Mouse (Mus musculus) cerebellum, postnatal 25 days (tissue): ENCODE data around the gene Ctdsp1.

Source experiments
- DNase-seq, 2 experiments: peaks; one replicate each; pipeline ENCODE4 v3.0.0; 2021; ENCODE audit warnings: mixed read lengths in 2 of 2

Ctdsp1 gene

DNA sequence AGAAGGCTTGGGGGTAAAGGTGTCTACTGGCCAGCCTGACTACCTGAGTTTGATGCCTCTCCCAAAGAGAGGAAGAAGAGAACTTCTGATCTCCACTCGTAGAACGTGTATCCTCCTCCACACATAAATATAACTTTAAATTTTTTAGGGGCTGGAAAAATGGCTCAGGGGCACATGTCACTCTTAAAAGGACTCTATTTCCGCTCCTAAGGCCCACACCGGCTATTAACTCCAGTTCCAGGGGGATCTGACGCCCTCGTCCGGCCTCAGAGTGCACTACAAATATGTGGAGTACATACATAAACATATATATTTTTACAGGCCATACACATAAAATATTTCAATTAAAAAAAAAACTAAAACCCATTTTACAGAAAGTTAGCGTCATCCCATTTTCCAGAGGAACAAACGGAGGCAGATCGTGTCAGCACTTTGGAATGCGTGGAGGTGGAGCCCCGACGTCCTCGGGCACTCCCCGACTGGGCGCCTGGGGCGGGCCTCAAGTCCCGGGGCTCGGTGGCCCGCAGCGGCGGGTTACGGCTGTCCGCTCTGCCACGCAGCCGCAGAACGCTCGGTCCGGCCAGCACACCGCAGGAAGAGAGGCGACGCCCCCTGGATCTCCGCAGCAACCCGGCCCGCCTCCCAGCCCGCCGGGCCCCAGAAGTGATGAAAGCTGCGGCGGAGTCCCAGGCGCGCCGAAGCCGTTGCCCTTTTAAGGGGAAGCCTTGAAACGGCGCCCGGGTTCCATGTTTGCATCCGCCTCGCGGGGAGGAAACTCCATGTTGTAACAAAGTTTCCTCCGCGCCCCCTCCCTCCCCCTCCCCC is at the start of gene Ctdsp1:
Ctdsp1 (plus strand) TSS at position 586 of the 825 bp plus-strand sequence.
- DNase-seq, result peak; percentile 97 to 98

DNA sequence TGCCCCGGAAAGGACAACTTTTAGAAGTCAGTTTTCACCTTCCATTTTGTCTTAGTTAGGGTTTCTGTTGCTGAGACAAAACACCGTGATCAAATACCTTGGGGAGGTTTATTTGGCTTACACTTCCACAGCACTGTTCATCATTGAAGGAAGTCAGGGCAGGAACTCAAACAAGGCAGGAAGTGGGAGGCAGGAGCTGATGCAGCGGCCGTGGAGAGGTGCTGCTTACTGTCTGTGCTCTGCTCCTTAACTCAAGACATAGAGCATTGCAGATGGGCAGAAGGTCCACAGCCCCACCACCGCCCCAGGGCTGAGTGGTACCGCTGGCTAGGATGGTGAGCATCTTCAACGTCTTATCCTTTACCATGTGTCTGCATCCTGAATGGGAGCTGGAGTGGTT is 49.4 kb upstream of the Ctdsp1 start:
- no peak for DNase-seq

GRCm38 (mm10) chr1:74342308-74342707 is 49.0 kb upstream of the Ctdsp1 start:
- no peak for DNase-seq

- no peak for DNase-seq
Observed at GRCm38 (mm10) chr1:74343161-74343560, 48.1 kb upstream of the Ctdsp1 start.

DNA sequence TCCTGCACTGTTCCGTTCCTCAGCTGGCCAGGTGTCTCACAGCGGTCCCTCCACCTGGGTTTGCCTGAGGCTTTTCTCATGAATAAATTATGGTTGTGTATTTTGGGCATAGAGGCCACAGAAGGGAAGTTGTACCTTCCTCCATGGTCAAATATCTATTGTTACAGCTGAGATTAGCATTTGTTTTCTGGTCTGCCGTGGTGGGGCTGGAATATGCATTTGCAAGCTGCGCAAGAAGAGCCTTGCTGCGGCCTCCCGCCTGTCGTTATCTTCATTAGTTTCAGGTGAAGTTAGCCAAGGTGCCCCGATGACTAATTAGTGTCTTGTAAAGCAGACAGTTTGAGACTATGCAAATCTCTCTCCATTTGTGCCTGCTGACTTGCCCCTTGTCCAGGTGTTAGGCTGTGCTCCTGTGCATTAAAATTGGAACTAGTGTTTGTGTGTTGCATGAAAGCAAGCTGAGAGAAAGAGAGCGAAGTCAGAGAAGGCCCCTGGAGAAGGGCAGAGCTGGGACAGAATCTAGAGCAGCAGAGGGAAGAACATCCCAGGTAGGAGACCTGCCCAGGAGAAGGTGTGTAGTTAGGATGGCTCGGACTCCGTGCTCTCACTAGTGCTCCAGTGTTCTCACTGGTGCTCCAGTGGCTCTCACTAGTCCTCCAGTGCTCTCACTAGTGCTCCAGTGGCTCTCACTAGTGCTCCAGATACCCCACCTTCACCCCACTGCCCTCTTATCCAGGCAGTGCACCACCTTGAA is 47.0 kb upstream of the Ctdsp1 start:
- DNase-seq, result no peak

DNA sequence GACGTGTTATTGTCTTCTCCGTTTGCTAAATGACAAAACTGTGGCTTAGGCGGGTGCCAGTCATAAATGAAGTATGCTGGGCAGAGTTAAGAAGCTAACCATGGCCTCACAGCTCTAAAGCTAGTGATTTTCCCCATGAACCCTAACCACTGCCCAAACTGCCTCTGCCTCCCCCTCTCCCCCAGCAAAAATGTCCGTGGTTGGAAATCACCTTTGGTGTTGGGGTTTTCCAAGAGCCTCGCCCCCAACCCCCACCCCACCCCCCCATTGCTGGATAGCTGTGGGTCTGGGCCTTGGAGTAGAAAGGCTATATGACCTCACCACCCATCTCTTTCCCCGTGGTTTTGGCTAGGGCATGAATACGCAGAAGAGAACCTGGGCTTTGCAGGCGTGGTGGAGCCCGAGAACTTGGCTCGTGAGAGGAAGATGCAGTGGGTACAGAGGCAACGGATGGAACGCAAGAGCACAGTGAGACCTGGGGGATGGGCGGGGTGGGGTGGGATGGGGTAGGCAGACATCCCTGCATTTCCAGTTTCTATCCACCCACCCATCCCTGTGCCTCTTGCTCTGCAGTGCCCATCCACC is 40.0 kb upstream of the Ctdsp1 start:
- no peak for DNase-seq

- no peak for DNase-seq
Observed at GRCm38 (mm10) chr1:74352532-74353096, 38.7 kb upstream of the Ctdsp1 start.

GRCm38 (mm10) chr1:74353453-74354229 is 37.7 kb upstream of the Ctdsp1 start:
- no peak for DNase-seq

DNA sequence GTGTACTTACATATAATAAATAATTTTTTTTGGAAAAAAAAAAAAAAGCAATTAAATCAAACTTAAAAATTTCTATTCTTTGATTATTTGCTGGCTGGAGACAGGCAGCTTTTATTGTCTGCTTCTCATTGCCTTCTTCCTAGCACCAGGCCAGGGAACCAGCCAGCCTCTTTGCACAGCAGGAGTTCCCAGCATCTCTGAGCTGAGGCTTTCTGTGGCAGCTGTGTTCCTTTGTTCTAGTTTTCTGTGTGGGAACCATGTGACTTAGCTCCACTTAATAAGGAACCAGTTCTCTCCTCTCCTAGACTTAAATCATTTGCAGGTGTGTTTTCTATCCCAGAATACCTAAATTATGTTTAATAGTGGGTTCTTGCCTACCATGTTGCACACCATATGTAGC is 33.8 kb upstream of the Ctdsp1 start:
- no peak for DNase-seq

DNA sequence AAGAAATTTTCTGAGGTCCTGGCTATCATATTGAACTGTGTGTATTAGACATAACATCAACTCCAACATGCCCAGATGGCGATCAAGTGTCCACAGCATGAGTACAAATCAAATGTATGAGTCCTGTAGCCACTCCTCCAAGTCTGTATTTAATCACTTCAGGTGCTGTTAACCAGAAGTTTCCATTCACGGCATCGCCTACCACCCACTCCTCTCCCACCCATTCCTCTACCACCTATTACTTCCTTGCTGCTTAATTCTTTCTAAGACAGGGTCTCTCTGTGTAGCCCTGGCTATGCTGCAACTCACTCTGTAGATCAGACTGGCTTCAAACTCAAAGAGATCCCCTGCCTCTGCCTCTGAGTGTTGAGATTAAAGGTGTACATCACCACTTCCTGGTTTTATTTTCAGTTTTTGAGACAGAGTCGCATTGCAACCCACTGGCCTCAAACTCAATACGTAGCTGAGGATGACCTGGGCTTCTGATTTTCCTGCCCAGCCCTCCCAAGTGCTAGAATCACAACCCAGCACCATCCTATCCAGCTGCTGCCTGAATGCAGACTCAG is 31.3 kb upstream of the Ctdsp1 start:
- no peak for DNase-seq

- peak; percentile 69 to 83 for DNase-seq
Observed at GRCm38 (mm10) chr1:74361812-74362211, 29.5 kb upstream of the Ctdsp1 start, which contains the start of gene Catip. Gene Catip (plus strand): TSS chr1:74362108.

- no peak for DNase-seq
Observed at GRCm38 (mm10) chr1:74362325-74363229, 28.7 kb upstream of the Ctdsp1 start.

DNA sequence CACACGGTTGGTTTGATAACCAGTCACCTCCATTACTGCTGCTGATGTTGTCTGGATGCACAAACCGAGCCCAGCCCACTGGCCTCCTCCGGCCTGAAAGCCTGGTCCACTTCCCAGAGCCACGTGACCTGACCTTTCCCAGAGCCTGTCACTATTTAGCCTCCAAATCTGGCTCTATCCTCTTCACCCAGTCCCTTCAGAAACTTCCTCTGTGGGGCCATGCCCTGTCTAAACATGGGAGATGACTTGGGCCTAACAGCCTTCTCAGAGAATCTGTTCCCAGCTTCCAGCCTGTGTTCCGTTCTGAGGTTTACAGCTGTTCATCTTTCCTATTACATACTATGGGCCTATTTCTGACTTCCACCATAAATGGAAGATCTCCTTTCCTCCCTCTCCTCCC is 27.9 kb upstream of the Ctdsp1 start:
- DNase-seq, result no peak

GRCm38 (mm10) chr1:74364270-74364669 is 27.0 kb upstream of the Ctdsp1 start:
- no peak for DNase-seq

GRCm38 (mm10) chr1:74367886-74368645 is 23.2 kb upstream of the Ctdsp1 start:
- DNase-seq, result peak; percentile 47 to 65

- DNase-seq, result no peak
Observed at GRCm38 (mm10) chr1:74370040-74370439, 21.3 kb upstream of the Ctdsp1 start.

GRCm38 (mm10) chr1:74373372-74373771 is 17.9 kb upstream of the Ctdsp1 start:
- no peak for DNase-seq

DNA sequence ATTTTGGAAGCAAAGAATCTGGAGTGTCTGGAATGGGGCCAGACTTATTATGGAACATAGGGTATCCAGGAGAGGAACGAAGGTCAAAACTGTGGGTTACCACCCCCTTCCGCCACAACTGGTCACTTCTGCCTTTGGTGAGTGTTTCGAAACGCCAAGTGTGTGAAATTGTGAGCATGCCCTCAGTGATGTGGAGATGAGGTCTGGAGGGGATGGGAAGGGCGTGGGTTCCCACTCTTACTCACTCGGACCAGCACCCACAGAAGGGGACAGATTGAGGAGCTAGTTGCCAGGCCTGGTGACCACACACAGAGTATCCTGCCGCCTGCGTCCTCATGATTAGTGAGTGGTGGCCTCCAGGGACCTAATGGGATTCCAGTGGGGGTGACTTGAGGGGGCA is 16.3 kb upstream of the Ctdsp1 start, which contains the start of gene Slc11a1:
Slc11a1 (plus strand) TSS at position 216 of the 400 bp plus-strand sequence.
- no peak for DNase-seq

- no peak for DNase-seq
Observed at GRCm38 (mm10) chr1:74375561-74375960, 15.7 kb upstream of the Ctdsp1 start.

- no peak for DNase-seq
Observed at GRCm38 (mm10) chr1:74376396-74376795, 14.9 kb upstream of the Ctdsp1 start.
